Mouse (Mus musculus): ENCODE measurements at regions not wholly inside any gene's neighbourhood (a gene's known extent, or its start where the extent isn't known, plus 50 kb on each side); places are given as distances from the start of the nearest gene placed in this dataset.

DNA sequence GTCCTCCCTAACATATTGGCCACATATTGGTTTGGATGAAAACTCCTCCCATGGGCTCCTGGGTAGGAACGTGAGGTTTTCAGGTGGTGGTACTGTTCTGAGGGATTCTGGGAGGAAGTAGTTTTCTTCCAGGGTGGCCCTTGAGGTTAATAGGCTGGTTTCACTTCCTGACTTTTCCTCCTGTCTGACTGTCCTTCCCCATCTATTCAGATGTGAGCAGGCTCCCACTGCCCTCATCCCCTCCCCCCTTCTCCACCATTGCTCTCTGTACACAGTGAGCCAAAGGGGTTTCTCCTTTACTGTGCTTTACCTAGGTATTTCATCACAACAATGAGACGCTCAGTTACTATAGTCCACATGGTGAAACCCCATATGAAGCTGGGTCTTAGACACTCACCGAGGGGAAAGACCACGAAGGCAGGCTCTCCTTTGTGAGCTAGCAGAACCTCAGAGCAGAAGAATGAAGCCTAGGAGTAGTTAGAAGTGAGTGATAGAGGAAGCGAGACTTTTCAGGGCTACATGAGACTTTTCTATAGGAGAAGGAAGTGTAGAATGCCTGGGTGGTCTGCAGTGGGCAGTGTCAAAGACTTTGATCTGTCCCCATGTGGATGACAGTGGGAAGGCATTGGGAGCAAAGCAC is 135.3 kb downstream of the Cd83 start:
- Histone ChIP-seq H3K4me1 (no peaks in the 10 kb centered on the region), H3K9me3 (no peaks in the 10 kb centered on the region), H3K4me2 (replicated peaks) (no peak overlapping the region), H3K9ac (replicated peaks) (no peak overlapping the region), H3K27ac (replicated peaks) (no peak overlapping the region), H3K27me3 (peaks cover 7% of the 10 kb centered on the region; the same call in 1 of the 2 replicates), H3K4me3 (no peak overlapping the region), H3K36me3 (no peaks in the 10 kb centered on the region)
- no peak for ATAC-seq (ENCODE audit: low FRiP score, low read depth)
- 83% methylated on average over 5 of the region's 5 CpGs for WGBS

DNA sequence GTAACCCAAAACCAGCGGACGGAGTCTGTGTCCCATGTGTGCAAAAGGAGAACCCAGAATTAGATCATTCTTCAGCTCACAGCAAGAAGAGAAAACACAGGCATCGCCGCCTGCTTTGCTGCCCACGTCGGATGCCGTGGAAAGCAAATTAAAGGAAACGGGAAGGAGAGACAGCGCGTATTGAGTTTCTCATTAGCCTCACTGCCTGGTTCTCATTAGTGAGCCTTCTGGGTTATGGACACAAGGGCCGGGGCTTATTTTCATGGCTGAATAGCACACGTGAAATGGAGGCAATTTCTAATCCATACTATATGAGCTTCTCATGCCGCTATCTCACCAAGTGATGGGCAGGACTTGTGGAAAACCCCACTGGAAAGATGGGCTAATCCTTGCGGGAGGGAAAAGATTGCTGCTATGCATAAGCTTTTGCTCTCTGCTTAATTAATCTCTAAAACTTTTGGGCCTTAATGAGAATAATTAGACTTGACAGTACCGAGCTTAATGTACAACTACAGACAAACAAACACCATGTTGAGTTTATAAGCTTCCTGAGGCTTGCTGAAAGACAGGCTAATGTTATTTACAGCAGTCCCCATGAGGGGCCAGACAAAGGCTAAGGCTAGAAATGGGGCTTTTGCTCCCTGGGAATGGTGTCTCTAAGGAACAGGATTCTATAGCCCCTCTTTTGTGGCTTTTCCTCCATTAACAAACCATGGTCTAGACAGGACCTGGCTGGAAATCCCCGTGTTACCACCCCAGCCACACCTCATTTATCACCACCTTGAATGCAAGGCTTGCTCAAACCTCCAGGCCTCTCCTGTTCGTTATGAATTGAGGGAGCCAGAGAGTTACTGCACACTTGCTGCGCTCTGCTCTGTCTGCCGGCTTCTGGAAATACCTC is 145.8 kb downstream of the Cd83 start:
- Histone ChIP-seq H3K27ac (replicated peaks) (no peak overlapping the region), H3K4me3 (no peak overlapping the region), H3K4me1 (peaks cover 15% of the 10 kb centered on the region), H3K9ac (replicated peaks) (no peak overlapping the region), H3K4me2 (replicated peaks) (no peak overlapping the region), H3K27me3 (peaks cover 19% of the 10 kb centered on the region; the same call in 1 of the 2 replicates), H3K36me3 (no peaks in the 10 kb centered on the region), H3K9me3 (no peaks in the 10 kb centered on the region)
- WGBS: 66% methylated on average over 19 of the region's 19 CpGs
- ATAC-seq (ENCODE audit: low FRiP score, low read depth): no peak

DNA sequence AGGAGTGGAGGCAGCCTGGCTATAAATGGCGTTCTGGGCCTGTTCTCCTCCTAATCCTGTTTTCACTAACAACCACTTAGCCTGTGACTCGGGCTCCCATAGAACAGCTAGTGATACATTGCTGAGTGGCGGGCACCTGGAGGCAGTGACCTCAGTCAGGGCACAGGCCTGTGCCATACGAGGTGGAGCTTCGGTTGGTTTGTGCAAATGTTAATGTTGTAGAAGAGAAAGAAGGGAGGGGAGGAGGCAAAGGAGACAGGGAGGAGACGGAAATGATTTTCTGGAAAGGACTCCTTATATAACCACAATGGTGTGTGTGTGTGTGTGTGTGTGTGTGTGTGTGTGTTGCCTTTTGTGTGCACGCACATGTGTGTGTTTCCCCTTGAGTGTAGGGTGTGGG is 148.4 kb downstream of the Cd83 start:
- Histone ChIP-seq H3K4me3 (no peak overlapping the region), H3K4me2 (replicated peaks) (no peak overlapping the region), H3K36me3 (no peaks in the 10 kb centered on the region), H3K27me3 (peaks cover 20% of the 10 kb centered on the region; the same call in 1 of the 2 replicates), H3K4me1 (peaks cover 33% of the 10 kb centered on the region), H3K27ac (replicated peaks) (no peak overlapping the region), H3K9me3 (no peaks in the 10 kb centered on the region), H3K9ac (replicated peaks) (no peak overlapping the region)
- ATAC-seq (ENCODE audit: low FRiP score, low read depth): no peak
- 68% methylated on average over 7 of the region's 7 CpGs for WGBS

DNA sequence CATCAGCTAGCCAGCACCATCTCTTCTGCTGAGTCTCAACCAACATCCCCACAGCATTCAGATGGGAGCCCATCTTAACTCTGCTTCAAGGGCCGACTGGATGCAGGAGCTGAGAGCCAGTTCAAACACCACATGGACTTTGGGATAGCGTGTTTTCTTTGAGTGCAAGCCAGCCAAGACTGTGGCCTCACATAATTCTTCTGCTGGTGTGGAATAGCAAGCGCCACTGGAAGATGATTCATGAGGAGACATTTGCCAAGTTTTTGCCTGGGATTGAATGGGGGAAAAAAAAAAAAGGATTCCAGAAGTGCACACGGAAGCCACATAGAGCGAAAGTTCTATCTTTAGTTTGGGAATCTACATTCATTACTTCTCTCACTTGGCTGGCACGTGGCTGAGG is 150.7 kb downstream of the Cd83 start:
- Histone ChIP-seq H3K36me3 (no peaks in the 10 kb centered on the region), H3K9ac (replicated peaks) (no peak overlapping the region), H3K27ac (replicated peaks) (no peak overlapping the region), H3K27me3 (peaks cover 27% of the 10 kb centered on the region), H3K4me1 (peaks cover 46% of the 10 kb centered on the region), H3K4me3 (no peak overlapping the region), H3K9me3 (no peaks in the 10 kb centered on the region), H3K4me2 (replicated peaks) (no peak overlapping the region)
- 94% methylated on average over 6 of the region's 6 CpGs for WGBS
- no peak for ATAC-seq (ENCODE audit: low FRiP score, low read depth)

DNA sequence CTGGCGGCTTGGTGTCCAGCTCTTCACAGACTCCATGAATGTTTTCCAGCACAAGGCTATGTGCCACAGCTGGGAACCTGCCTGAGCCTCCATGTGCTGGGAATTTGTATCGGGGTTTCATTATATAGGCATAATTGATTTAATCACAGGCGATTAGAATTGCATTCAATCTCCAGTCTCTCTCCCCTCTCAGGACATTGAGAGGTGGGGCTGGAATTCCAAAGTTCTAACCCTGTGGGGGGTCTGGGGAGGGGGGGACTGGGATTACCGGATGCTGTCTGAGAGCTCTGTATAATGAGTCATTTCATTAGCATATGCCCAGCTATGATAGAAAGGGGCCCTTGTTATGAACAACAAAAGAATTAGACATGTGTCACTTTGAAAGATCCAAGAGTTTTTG is 151.9 kb downstream of the Cd83 start:
- peak; percentile 88 for ATAC-seq (ENCODE audit: low FRiP score, low read depth)
- no peaks in the 10 kb centered on the region for H3K36me3 ChIP-seq
- peak overlapping the region; percentile 49 for H3K27ac ChIP-seq (replicated peaks)
- H3K4me1 ChIP-seq: peaks cover 38% of the 10 kb centered on the region
- no peak overlapping the region for H3K4me2 ChIP-seq (replicated peaks)
- peaks cover 27% of the 10 kb centered on the region for H3K27me3 ChIP-seq
- no peak overlapping the region for H3K9ac ChIP-seq (replicated peaks)
- WGBS: 13% methylated on average over 4 of the region's 4 CpGs
- no peak overlapping the region for H3K4me3 ChIP-seq
- 0 out of 2 replicates have a peak, but pooled peaks cover 4% of the 10 kb centered on the region for H3K9me3 ChIP-seq

DNA sequence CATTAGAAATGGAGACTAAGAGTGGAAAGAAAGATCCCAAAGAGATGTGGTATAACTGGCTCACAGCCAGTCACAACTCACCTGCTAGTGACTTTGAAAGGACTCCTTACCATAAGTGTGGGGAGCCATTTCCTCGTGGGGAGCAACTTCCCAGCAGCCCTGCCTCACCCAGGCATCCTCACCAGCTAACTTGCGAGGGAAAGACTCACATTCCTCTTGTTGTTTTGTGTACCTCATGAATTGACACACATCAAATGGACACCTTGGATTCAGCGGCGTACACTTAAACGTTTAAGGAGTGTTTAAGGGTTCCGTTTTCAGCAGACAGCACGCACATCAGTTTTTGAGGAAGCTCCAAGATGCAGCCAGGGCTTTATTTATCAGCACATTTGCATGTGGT is 154.0 kb downstream of the Cd83 start:
- ATAC-seq (ENCODE audit: low FRiP score, low read depth): no peak
- H3K4me3 ChIP-seq: no peak overlapping the region

DNA sequence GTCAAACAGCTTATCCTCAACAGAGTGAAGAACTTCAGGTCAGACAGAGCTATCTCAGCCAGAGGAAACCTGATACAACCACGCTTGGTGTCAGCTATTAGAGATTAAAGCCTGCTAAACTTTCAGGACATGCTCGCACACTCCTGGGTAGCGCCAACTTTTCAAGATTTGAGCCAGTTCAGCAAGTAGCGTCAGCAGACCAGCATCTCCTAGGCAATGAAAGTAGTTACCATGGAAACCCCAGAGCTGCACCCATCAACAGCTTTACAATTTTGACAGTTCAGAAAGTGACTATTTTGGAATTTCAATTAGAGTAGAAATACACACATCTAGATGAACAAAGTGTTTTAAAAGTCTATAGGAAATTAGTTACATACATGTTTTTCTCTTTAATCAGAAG is 154.8 kb downstream of the Cd83 start:
- Histone ChIP-seq H3K4me1 (peaks cover 31% of the 10 kb centered on the region), H3K9me3 (0 out of 2 replicates have a peak, but pooled peaks cover 4% of the 10 kb centered on the region), H3K27ac (replicated peaks) (no peak overlapping the region), H3K9ac (replicated peaks) (no peak overlapping the region), H3K4me2 (replicated peaks) (no peak overlapping the region), H3K4me3 (no peak overlapping the region), H3K27me3 (peaks cover 14% of the 10 kb centered on the region), H3K36me3 (no peaks in the 10 kb centered on the region)
- ATAC-seq (ENCODE audit: low FRiP score, low read depth): no peak
- 27% methylated on average over 4 of the region's 4 CpGs for WGBS

More for the DNA sequence above, 154.0 kb downstream of the Cd83 start:
- Histone ChIP-seq H3K27me3 (peaks cover 19% of the 10 kb centered on the region), H3K4me1 (peaks cover 31% of the 10 kb centered on the region), H3K27ac (replicated peaks) (no peak overlapping the region), H3K4me2 (replicated peaks) (no peak overlapping the region), H3K36me3 (no peaks in the 10 kb centered on the region), H3K9ac (replicated peaks) (no peak overlapping the region), H3K9me3 (0 out of 2 replicates have a peak, but pooled peaks cover 4% of the 10 kb centered on the region)
- WGBS: 79% methylated on average over 7 of the region's 7 CpGs

DNA sequence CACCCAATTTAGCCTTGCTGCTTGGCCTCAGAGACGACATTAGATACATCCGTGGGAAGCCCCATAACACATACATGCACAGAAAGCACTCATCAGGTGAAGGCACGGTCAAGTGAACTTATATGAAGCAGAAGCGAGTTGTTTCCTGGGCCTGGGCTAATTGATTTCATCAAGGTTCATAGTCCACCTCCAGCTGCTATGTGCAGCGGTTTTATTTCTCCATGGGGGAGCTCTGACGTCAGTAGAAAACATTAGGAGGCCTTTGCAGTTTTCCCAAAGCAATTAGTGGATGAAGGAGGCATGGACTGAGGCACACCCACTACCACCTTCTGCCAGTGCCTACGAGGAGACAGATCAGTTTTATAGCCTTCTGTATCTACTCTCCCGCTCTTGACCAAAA is 157.2 kb downstream of the Cd83 start:
- 78% methylated on average over 8 of the region's 8 CpGs for WGBS
- Histone ChIP-seq H3K36me3 (no peaks in the 10 kb centered on the region), H3K9ac (replicated peaks) (no peak overlapping the region), H3K4me3 (no peak overlapping the region), H3K9me3 (0 out of 2 replicates have a peak, but pooled peaks cover 4% of the 10 kb centered on the region), H3K27me3 (peaks cover 8% of the 10 kb centered on the region; the same call in 1 of the 2 replicates), H3K4me2 (replicated peaks) (no peak overlapping the region), H3K27ac (replicated peaks) (no peak overlapping the region), H3K4me1 (peaks cover 20% of the 10 kb centered on the region)
- no peak for ATAC-seq (ENCODE audit: low FRiP score, low read depth)

DNA sequence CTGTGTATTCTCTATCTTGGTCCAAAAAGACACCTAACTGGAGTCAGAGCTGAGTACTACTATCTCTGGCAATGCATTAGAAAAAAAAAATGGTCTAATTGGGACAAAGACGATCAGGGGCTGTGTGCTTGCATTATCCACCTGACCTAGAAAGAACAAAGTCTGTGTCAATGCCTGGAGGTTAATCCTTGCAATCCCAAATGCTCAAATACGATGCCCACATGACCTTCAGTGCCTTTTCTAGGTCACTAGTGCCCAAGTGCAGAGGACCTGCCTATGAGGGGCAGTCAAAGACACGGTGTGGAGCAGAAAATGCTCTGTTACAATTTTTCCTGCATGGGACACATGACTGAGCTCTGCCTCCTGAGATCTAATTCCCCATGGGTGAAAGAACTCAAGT is 164.0 kb downstream of the Cd83 start:
- H3K4me2 ChIP-seq (replicated peaks): no peak overlapping the region
- no peak for ATAC-seq (ENCODE audit: low FRiP score, low read depth)
- 52% methylated on average over 3 of the region's 3 CpGs for WGBS

DNA sequence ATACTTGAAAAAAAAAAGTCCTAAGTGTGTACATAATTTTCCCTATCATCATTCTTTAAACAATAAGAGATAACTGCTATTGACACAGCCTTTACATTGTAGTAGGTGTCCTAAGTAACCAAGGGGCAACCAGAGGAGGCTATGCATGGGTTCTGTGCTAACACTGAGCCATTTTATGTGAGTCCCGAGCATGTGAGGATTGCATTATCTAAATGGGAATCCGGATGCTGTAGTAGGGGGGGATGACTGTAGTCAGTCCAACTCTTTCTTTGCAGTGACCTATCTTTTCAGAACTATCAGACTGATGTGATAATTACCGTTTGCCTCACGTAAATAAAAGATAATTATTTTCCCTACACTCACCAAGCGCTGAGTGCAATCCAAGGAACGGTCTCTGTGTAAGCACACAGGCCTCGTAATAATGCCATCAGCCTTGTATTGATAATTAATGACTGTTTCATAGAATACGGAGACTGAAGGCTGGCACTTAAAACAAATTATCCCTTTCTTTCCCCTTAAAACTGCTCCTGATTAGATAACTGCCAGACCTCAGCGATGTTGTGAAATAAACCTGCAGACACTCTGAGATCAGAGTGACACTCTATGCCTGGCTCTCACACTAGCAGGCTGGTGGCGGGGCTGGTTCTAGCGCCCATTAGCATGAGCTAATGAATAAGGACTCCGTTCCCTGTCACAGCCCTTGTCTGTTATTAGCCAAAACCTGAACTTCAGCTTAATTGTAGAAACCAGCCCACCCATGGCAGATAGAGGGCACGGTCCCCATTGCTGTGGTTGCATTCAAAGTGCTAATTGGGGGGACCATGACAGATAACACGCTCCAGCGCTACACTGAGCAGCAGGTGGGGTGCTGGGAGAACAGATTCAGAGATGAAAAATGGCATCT is 165.4 kb downstream of the Cd83 start:
- 65% methylated on average over 15 of the region's 15 CpGs for WGBS
- no peak overlapping the region for H3K4me2 ChIP-seq (replicated peaks)
- ATAC-seq (ENCODE audit: low FRiP score, low read depth): peak; percentile 60; the same call in 1 of the 2 replicates

More for the DNA sequence above, 164.0 kb downstream of the Cd83 start:
- Histone ChIP-seq H3K4me1 (peaks cover 17% of the 10 kb centered on the region), H3K27me3 (0 out of 2 replicates have a peak, but pooled peaks cover 7% of the 10 kb centered on the region), H3K9ac (replicated peaks) (no peak overlapping the region), H3K27ac (replicated peaks) (no peak overlapping the region), H3K4me3 (no peak overlapping the region), H3K9me3 (no peaks in the 10 kb centered on the region), H3K36me3 (no peaks in the 10 kb centered on the region)

DNA sequence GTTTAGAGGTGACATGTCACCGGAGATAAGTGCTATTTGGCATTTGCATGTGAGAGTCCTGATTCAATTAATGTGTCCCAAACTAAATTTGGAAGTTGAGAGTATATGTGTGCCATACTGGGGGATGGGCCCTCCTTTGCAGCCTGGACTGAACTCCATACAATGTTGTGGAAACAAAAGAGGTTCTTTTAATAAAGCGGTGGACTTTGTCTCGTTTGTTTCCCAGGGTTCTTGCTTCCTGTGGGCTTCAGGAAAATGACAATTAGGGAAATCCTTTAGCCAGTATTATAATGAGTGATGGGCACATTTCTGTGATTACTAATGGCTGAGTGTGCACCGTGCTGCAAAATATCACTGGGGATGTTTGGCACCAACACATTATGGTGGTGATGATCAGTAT is 167.9 kb downstream of the Cd83 start:
- no peak for ATAC-seq (ENCODE audit: low FRiP score, low read depth)
- Histone ChIP-seq H3K36me3 (no peaks in the 10 kb centered on the region), H3K4me3 (no peak overlapping the region), H3K9ac (replicated peaks) (no peak overlapping the region), H3K4me2 (replicated peaks) (no peak overlapping the region), H3K4me1 (peaks cover 17% of the 10 kb centered on the region), H3K9me3 (no peaks in the 10 kb centered on the region), H3K27me3 (0 out of 2 replicates have a peak, but pooled peaks cover 7% of the 10 kb centered on the region), H3K27ac (replicated peaks) (no peak overlapping the region)
- 77% methylated on average over 4 of the region's 4 CpGs for WGBS

More for the DNA sequence above, 165.4 kb downstream of the Cd83 start:
- H3K9ac ChIP-seq (replicated peaks): no peak overlapping the region
- H3K27ac ChIP-seq (replicated peaks): no peak overlapping the region
- no peaks in the 10 kb centered on the region for H3K36me3 ChIP-seq
- 0 out of 2 replicates have a peak, but pooled peaks cover 7% of the 10 kb centered on the region for H3K27me3 ChIP-seq
- H3K9me3 ChIP-seq: no peaks in the 10 kb centered on the region
- peaks cover 17% of the 10 kb centered on the region for H3K4me1 ChIP-seq
- no peak overlapping the region for H3K4me3 ChIP-seq

Measured in midbrain, embryonic 12.5 days (tissue).